Mouse (Mus musculus) embryonic facial prominence, embryonic 14.5 days (tissue): Measurements from ENCODE around the gene Cst11. TPM values are rescaled to one million over a fixed set of nuclear protein-coding genes. Genes with fewer than 3 reads are reported as not detected.
A peak's percentile ranks its signal among the peaks of the same experiment; 100 is the strongest.

ENCODE experiments used
- ATAC-seq: fragments of 200-750 bp; cut with Nextera tagmentation; 2 replicates; pipeline ENCODE4 v1.8.0; 2017; ENCODE audit warnings: low read depth, moderate number of reproducible peaks, moderate TSS enrichment
- DNase-seq: peaks from one replicate; pipeline ENCODE4 v3.0.0-alpha.2; 2015; ENCODE audit warnings: low spot score
- H3K27ac ChIP-seq: fragments of 300-500 bp; sonication (generic); replicated peaks from 2 replicates; pipeline ENCODE4 v1.5.1; 2014; ENCODE audit warnings: low read depth, mild to moderate bottlenecking, low read length, moderate library complexity
- H3K27me3 ChIP-seq: fragments of 300-500 bp; sonication (generic); replicated peaks from 2 replicates; pipeline ENCODE4 v1.6.1; 2014; ENCODE audit warnings: low read length; ENCODE audit not compliant: control insufficient read depth, insufficient read depth
- H3K36me3 ChIP-seq: fragments of 300-500 bp; sonication (generic); 2 replicates; pipeline ENCODE4 v1.6.1; 2014; ENCODE audit warnings: low read length, mixed read lengths; ENCODE audit not compliant: control insufficient read depth, insufficient read depth
- H3K4me1 ChIP-seq: fragments of 300-500 bp; sonication (generic); 2 replicates; pipeline ENCODE4 v1.6.1; 2014; ENCODE audit warnings: antibody characterized with exemption, low read length; ENCODE audit not compliant: control insufficient read depth, insufficient read depth
- H3K4me2 ChIP-seq: fragments of 300-500 bp; sonication (generic); 2 replicates; pipeline ENCODE4 v1.6.1; 2014; ENCODE audit warnings: low read depth, mild to moderate bottlenecking, low read length, moderate library complexity, mixed read lengths
- H3K4me3 ChIP-seq: fragments of 300-500 bp; sonication (generic); 2 replicates; pipeline ENCODE4 v1.5.1; 2014; ENCODE audit warnings: low read depth, mild to moderate bottlenecking, low read length
- H3K9ac ChIP-seq: fragments of 300-500 bp; sonication (generic); 2 replicates; pipeline ENCODE4 v1.6.1; 2014; ENCODE audit warnings: low read depth, mild to moderate bottlenecking, low read length, moderate library complexity, mixed read lengths
- H3K9me3 ChIP-seq: fragments of 300-500 bp; sonication (generic); 2 replicates; pipeline ENCODE4 v1.6.1; 2016; ENCODE audit warnings: low read length; ENCODE audit not compliant: control insufficient read depth
- WGBS: fragments of 180-500 bp; shearing (Covaris S2); extraction: QIAGEN DNeasy Blood & Tissue Kit; methylation state at CpG from one replicate; pipeline ENCODE4 v1.1.7; 2014; 5-methylcytosine and 5-hydroxymethylcytosine counted together
- polyA plus RNA-seq: library from polyadenylated mRNA; unstranded; fragments of >200 nt; fragmentation: Nextera tagmentation; extraction: Ambion mirVana; gene quantifications from 2 replicates; pipeline ENCODE4 v1.2.1, GENCODE M21; 2014

The Cst11 gene
- polyA plus RNA-seq, 1 experiment from 2014 or later = not detected

GRCm38 (mm10) chr2:148754310-148754846, 16.9 kb downstream of the Cst11 start:
- WGBS = 47% methylated on average over 1 of the region's 1 CpGs
- H3K36me3 ChIP-seq = no peaks in the 10 kb centered on the region
- no peak overlapping the region for H3K4me3 ChIP-seq

GRCm38 (mm10) chr2:148751893-148752813, 19.1 kb downstream of the Cst11 start:
- Histone ChIP-seq H3K4me1 (no peaks in the 10 kb centered on the region), H3K4me3 (peak overlapping the region; percentile 27), H3K9ac (0 out of 2 replicates have a peak overlapping the region, but pooled peaks have one; percentile 23), H3K4me2 (peak overlapping the region; percentile 57), H3K36me3 (no peaks in the 10 kb centered on the region), H3K27ac (no peak overlapping the region), H3K9me3 (no peaks in the 10 kb centered on the region), H3K27me3 (no peaks in the 10 kb centered on the region)
- WGBS = 18% methylated on average over 15 of the region's 15 CpGs
- DNase-seq (peak; percentile 94), ATAC-seq (peak; percentile 85)

More at GRCm38 (mm10) chr2:148754310-148754846, 16.9 kb downstream of the Cst11 start:
- Histone ChIP-seq H3K4me2 (no peak overlapping the region), H3K27ac (no peak overlapping the region), H3K9ac (no peak overlapping the region), H3K4me1 (no peaks in the 10 kb centered on the region), H3K9me3 (no peaks in the 10 kb centered on the region), H3K27me3 (no peaks in the 10 kb centered on the region)
- DNase-seq (no peak), ATAC-seq (no peak)

GRCm38 (mm10) chr2:148750058-148750457, 21.2 kb downstream of the Cst11 start, which contains the start of gene Cstl1:
TSS of gene Cstl1 (plus strand) at chr2:148750358.
- Histone ChIP-seq H3K9me3 (no peaks in the 10 kb centered on the region), H3K36me3 (no peaks in the 10 kb centered on the region), H3K27ac (no peak within 1 kb of the TSS), H3K4me1 (no peaks in the 10 kb centered on the region), H3K9ac (no peak within 1 kb of the TSS), H3K27me3 (no peaks in the 10 kb centered on the region), H3K4me2 (no peak within 1 kb of the TSS), H3K4me3 (no peak within 1 kb of the TSS)
- DNase-seq = no peak
- WGBS = 75% methylated on average over 1 of the region's 1 CpGs
- ATAC-seq = no peak

GRCm38 (mm10) chr2:148743846-148744407, 27.4 kb downstream of the Cst11 start:
- 0 out of 2 replicates have a peak, but pooled peaks cover 3% of the 10 kb centered on the region for H3K9me3 ChIP-seq
- no peaks in the 10 kb centered on the region for H3K36me3 ChIP-seq
- H3K27me3 ChIP-seq = no peaks in the 10 kb centered on the region
- H3K4me2 ChIP-seq = no peak overlapping the region
- no peaks in the 10 kb centered on the region for H3K4me1 ChIP-seq
- WGBS = 78% methylated on average over 3 of the region's 3 CpGs
- DNase-seq (no peak), ATAC-seq (no peak)
- no peak overlapping the region for H3K9ac ChIP-seq
- H3K4me3 ChIP-seq = no peak overlapping the region
- H3K27ac ChIP-seq = no peak overlapping the region

GRCm38 (mm10) chr2:148743001-148743400, 28.3 kb downstream of the Cst11 start:
- no peaks in the 10 kb centered on the region for H3K36me3 ChIP-seq
- no peak for DNase-seq
- no peak overlapping the region for H3K27ac ChIP-seq
- no peaks in the 10 kb centered on the region for H3K4me1 ChIP-seq
- no peak overlapping the region for H3K4me2 ChIP-seq
- H3K4me3 ChIP-seq = no peak overlapping the region
- no peaks in the 10 kb centered on the region for H3K27me3 ChIP-seq
- H3K9ac ChIP-seq = no peak overlapping the region
- no peak for ATAC-seq
- 0 out of 2 replicates have a peak, but pooled peaks cover 3% of the 10 kb centered on the region for H3K9me3 ChIP-seq
- WGBS = 68% methylated on average over 3 of the region's 3 CpGs

- 0 out of 2 replicates have a peak, but pooled peaks cover 4% of the 10 kb centered on the region for H3K9me3 ChIP-seq
- peak within 1 kb of the TSS; percentile 77 for H3K4me3 ChIP-seq
- H3K27ac ChIP-seq = peak within 1 kb of the TSS; percentile 46; the same call in 1 of the 2 replicates
- WGBS = 5% methylated on average over 18 of the region's 18 CpGs
- H3K4me1 ChIP-seq = peaks cover 3% of the 10 kb centered on the region; the same call in 1 of the 2 replicates
- H3K9ac ChIP-seq = peak within 1 kb of the TSS; percentile 79
- H3K27me3 ChIP-seq = no peaks in the 10 kb centered on the region
- DNase-seq (peak; percentile 98), ATAC-seq (peak; percentile 100)
- no peaks in the 10 kb centered on the region for H3K36me3 ChIP-seq
- H3K4me2 ChIP-seq = peak within 1 kb of the TSS; percentile 76
Observed at GRCm38 (mm10) chr2:148732327-148733000, 38.8 kb downstream of the Cst11 start, which contains the start of gene Napb. TSS of gene Napb (minus strand) at chr2:148732467.

- H3K27me3 ChIP-seq = no peaks in the 10 kb centered on the region
- 0 out of 2 replicates have a peak, but pooled peaks cover 4% of the 10 kb centered on the region for H3K9me3 ChIP-seq
- peak overlapping the region; percentile 46; the same call in 1 of the 2 replicates for H3K27ac ChIP-seq
- no peaks in the 10 kb centered on the region for H3K36me3 ChIP-seq
- H3K4me3 ChIP-seq = peak overlapping the region; percentile 77
- ATAC-seq = peak; percentile 66
- H3K9ac ChIP-seq = peak overlapping the region; percentile 79
- peaks cover 3% of the 10 kb centered on the region; the same call in 1 of the 2 replicates for H3K4me1 ChIP-seq
- H3K4me2 ChIP-seq = peak overlapping the region; percentile 76
- peak; percentile 26 for DNase-seq
- under 1% methylated on average over 33 of the region's 35 CpGs for WGBS
Observed at GRCm38 (mm10) chr2:148731614-148732326, 39.5 kb downstream of the Cst11 start.
